Mouse (Mus musculus) neural tube, embryonic 15.5 days (tissue): ENCODE results near the gene Rfc4. TPM values are rescaled to one million over a fixed set of nuclear protein-coding genes. Genes with fewer than 3 reads are reported as not detected.

Source experiments
- ATAC-seq: fragments of 200-750 bp; cut with Nextera tagmentation; 2 replicates; pipeline ENCODE4 v1.8.0; 2017; ENCODE audit warnings: mild to moderate bottlenecking, moderate TSS enrichment, moderate library complexity; ENCODE audit not compliant: low FRiP score
- H3K27ac ChIP-seq: fragments of 300-500 bp; sonication (generic); replicated peaks from 2 replicates; pipeline ENCODE4 v1.5.1; 2015; ENCODE audit warnings: mild to moderate bottlenecking, inconsistent platforms
- H3K27me3 ChIP-seq: fragments of 300-500 bp; sonication (generic); replicated peaks from 2 replicates; pipeline ENCODE4 v1.6.1; 2015; ENCODE audit warnings: inconsistent platforms
- H3K36me3 ChIP-seq: fragments of 300-500 bp; sonication (generic); 2 replicates; pipeline ENCODE4 v1.6.1; 2015; ENCODE audit warnings: inconsistent platforms
- H3K4me1 ChIP-seq: fragments of 300-500 bp; sonication (generic); 2 replicates; pipeline ENCODE4 v1.6.1; 2015; ENCODE audit warnings: inconsistent platforms
- H3K4me2 ChIP-seq: fragments of 300-500 bp; sonication (generic); 2 replicates; pipeline ENCODE4 v1.6.1; 2015; ENCODE audit warnings: inconsistent platforms, mild to moderate bottlenecking, moderate library complexity
- H3K4me3 ChIP-seq: fragments of 300-500 bp; sonication (generic); replicated peaks from 2 replicates; pipeline ENCODE4 v1.5.1; 2015; ENCODE audit warnings: mild to moderate bottlenecking, inconsistent platforms
- H3K9ac ChIP-seq: fragments of 300-500 bp; sonication (generic); replicated peaks from 2 replicates; pipeline ENCODE4 v1.6.1; 2015; ENCODE audit warnings: mild to moderate bottlenecking, inconsistent platforms
- H3K9me3 ChIP-seq: fragments of 300-500 bp; sonication (generic); replicated peaks from 2 replicates; pipeline ENCODE4 v1.6.1; 2016; ENCODE audit warnings: inconsistent platforms
- WGBS: fragments of 180-500 bp; shearing (Covaris S2); methylation state at CpG from one replicate; pipeline ENCODE4 v1.1.7; 2015; ENCODE audit warnings: mixed read lengths; 5-methylcytosine and 5-hydroxymethylcytosine counted together
- polyA plus RNA-seq: library from polyadenylated mRNA; unstranded; fragments of >200 nt; fragmentation: Nextera tagmentation; extraction: Ambion mirVana; gene quantifications from 2 replicates; pipeline ENCODE4 v1.2.1, GENCODE M21; 2015

Gene Rfc4
- polyA plus RNA-seq, 1 experiment from 2014 or later = 35.3 TPM

DNA sequence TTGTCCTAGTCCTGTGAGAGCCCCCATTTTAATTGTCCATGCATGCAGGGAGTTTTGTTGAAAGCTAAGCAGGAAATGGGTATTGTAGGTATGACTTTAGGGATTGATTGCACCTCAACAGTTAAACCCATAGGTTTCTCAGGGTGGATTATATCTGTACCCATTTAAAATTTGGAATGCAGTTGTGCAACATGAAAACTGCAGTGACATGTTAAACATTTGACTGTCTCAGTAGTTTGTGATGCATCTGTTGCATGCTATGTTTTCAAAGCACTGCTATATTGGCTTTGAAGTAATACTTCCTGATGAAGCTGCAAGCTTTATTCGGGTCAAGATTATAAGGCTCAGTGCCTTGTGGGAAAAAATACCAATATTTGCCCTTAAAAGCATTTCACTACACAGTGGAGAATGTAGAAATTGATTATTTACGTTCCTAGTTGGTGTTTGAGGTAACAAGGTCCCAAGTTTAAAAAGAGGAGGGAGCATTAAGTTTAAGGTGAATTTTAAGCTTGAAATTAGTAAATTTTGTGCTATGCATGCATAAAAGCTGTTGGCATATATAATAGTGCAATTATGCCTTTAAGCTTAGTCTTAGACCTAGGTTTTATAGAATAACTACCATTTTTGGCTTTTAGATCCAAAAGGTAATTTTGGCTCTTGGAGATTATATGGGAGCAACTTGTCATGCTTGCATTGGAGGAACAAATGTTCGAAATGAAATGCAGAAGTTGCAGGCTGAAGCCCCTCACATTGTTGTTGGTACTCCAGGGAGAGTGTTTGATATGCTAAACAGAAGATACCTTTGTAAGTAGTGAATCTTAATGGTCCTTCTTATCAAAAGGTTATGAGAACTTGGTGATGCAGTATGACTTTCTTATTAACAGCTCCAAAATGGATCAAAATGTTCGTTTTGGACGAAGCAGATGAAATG is 17.9 kb downstream of the Rfc4 start:
- Histone ChIP-seq H3K36me3 (peaks cover 34% of the 10 kb centered on the region), H3K27ac (no peak overlapping the region), H3K4me2 (peak overlapping the region; percentile 78), H3K27me3 (no peaks in the 10 kb centered on the region), H3K9ac (peak overlapping the region; percentile 100), H3K9me3 (no peaks in the 10 kb centered on the region), H3K4me1 (peaks cover 41% of the 10 kb centered on the region), H3K4me3 (peak overlapping the region; percentile 100)
- whole genome bisulfite sequencing = 61% methylated on average over 5 of the region's 5 CpGs
- no peak for ATAC-seq

- 2% methylated on average over 5 of the region's 5 CpGs for WGBS
- Histone ChIP-seq H3K9me3 (no peaks in the 10 kb centered on the region), H3K9ac (peak overlapping the region; percentile 100), H3K36me3 (peaks cover 27% of the 10 kb centered on the region), H3K27ac (no peak overlapping the region), H3K4me3 (peak overlapping the region; percentile 100), H3K4me2 (peak overlapping the region; percentile 78), H3K4me1 (peaks cover 41% of the 10 kb centered on the region), H3K27me3 (no peaks in the 10 kb centered on the region)
- ATAC-seq = no peak
These were observed 18.6 kb downstream of the Rfc4 start for GRCm38 (mm10) chr16:23108943-23109342.

DNA sequence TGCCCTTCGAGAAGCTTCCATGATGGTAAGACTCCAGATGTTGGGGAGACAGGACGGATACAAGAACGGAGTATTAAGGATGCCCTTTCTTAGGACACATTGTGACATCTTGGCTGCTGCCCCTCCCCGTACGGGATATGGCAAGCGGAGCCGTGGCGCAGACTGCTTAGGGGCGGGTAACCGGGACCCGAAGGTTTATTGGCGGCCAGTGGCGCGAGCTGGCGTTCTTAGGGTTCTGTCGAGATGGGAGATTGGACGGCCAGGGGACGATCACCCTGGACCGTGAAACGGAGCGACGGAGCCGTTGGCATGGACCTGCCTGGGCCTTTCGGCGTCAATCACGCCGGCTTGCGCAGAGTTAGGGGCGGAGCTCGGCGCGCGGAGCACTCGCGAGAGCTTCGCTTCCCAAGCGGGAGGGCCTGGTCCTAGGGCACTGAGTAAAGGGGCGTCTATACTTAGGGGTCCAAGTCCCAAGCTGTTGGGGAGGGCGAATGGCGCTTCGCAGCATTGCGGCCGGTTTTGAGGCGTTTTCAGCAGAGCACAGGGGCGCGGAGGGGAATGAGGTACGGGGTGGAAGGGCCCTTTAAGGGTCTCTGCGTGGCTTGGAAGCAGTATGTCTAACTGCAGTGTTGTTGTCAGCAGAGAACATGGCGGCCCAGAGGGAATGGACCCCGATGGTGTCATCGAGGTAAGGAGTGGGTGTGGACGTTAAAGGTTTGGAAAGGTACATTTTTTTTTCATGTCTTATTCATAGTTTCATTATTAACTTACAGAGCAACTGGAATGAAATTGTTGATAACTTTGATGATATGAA is 19.4 kb downstream of the Rfc4 start:
- peak; percentile 85 for ATAC-seq
- H3K4me2 ChIP-seq = peak overlapping the region; percentile 78
- H3K27me3 ChIP-seq = no peaks in the 10 kb centered on the region
- no peaks in the 10 kb centered on the region for H3K9me3 ChIP-seq
- peak overlapping the region; percentile 100 for H3K9ac ChIP-seq
- WGBS = under 1% methylated on average over 52 of the region's 52 CpGs
- peaks cover 24% of the 10 kb centered on the region for H3K36me3 ChIP-seq
- peak overlapping the region; percentile 99 for H3K27ac ChIP-seq
- H3K4me1 ChIP-seq = peaks cover 41% of the 10 kb centered on the region
- H3K4me3 ChIP-seq = peak overlapping the region; percentile 100

- Histone ChIP-seq H3K9me3 (no peaks in the 10 kb centered on the region), H3K36me3 (peaks cover 17% of the 10 kb centered on the region), H3K4me3 (peak within 1 kb of the TSS; percentile 100), H3K27me3 (no peaks in the 10 kb centered on the region), H3K27ac (peak within 1 kb of the TSS; percentile 99), H3K4me2 (peak within 1 kb of the TSS; percentile 78), H3K9ac (peak within 1 kb of the TSS; percentile 100), H3K4me1 (peaks cover 39% of the 10 kb centered on the region)
- WGBS = under 1% methylated on average over 71 of the region's 71 CpGs
- peak; percentile 94 for ATAC-seq
These were observed 20.1 kb downstream of the Rfc4 start, which contains the start of gene Eif4a2 for GRCm38 (mm10) chr16:23107231-23107942. TSS of gene Eif4a2 (plus strand) at chr16:23107444.

DNA sequence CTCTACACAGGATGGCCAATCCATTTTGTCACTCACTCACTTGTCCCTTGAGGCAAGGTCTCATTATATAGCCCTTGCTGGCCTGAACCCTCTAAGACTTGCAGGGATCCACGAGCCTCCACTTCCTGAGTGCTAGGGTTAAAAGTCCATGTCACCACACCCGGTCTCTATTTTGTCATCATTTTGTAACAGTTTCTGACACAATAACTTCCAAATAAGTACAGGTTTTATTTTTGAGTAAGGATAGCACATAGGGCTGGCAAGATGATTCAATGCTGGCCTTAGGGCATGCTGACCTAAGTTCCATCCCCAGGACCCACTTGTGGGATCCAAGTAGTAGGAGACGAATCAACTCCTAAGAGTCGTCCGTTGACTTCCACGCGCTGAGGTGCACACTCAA is 21.4 kb downstream of the Rfc4 start:
- H3K9me3 ChIP-seq = no peaks in the 10 kb centered on the region
- H3K9ac ChIP-seq = no peak overlapping the region
- H3K4me1 ChIP-seq = peaks cover 26% of the 10 kb centered on the region
- no peak overlapping the region for H3K27ac ChIP-seq
- H3K36me3 ChIP-seq = peaks cover 4% of the 10 kb centered on the region
- ATAC-seq = no peak
- no peak overlapping the region for H3K4me2 ChIP-seq
- 84% methylated on average over 7 of the region's 7 CpGs for WGBS
- no peaks in the 10 kb centered on the region for H3K27me3 ChIP-seq
- no peak overlapping the region for H3K4me3 ChIP-seq

DNA sequence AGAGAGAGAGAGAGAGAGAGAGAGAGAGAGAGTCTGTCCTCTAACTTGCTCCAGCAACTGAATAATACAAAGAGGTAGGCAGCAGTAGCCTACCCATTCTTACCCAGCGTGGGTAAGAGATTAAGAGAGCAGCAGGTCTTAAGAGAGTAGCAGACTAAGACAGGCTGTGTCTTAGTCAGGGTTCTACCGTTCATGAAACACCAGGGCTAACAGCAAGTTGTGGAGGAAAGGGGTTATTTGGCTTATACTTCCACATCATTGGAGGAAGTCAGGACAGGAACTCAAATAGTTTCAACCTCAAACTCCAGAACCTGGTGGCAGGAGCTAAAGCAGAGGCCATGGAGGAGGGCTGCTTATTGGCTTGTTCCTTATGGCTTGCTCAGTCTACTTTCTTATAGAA is 23.7 kb downstream of the Rfc4 start:
- no peak overlapping the region for H3K27ac ChIP-seq
- 88% methylated on average over 2 of the region's 2 CpGs for WGBS
- no peak overlapping the region for H3K4me2 ChIP-seq
- no peaks in the 10 kb centered on the region for H3K36me3 ChIP-seq
- H3K4me1 ChIP-seq = peaks cover 20% of the 10 kb centered on the region
- H3K27me3 ChIP-seq = peaks cover 10% of the 10 kb centered on the region; the same call in 1 of the 2 replicates
- H3K9me3 ChIP-seq = no peaks in the 10 kb centered on the region
- ATAC-seq = no peak
- no peak overlapping the region for H3K9ac ChIP-seq
- no peak overlapping the region for H3K4me3 ChIP-seq

DNA sequence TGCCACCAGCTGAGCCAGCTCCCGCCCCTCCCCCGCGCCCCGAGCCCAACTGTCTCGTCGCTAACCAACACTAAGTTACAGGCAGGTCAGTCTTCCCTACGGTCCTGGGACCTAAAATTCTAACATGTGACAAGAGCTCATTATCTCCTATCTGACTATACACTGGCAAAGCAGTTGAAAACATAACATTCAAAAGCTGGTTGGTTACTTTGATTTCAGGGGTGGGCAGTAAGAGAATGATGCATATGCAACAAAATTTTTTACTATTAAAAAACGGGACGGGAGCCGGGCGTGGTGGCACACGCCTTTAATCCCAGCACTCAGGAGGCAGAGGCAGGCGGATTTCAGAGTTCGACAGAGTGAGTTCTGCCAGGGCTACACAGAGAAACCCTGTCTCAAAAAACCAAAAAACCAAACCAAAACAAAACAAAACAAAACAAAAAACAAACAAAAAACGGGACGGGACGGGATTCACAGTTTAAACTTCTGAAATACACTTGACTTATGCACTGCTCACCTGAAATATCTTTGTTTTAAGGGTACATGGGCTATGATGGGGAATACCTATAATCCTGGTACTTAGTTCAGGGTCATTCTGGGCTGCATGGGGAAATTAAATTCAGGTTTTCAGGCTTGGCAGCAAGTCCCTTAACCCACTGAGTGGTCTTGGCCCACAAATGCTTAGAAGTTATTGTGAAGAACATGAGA is 24.3 kb downstream of the Rfc4 start:
- Histone ChIP-seq H3K36me3 (no peaks in the 10 kb centered on the region), H3K9me3 (no peaks in the 10 kb centered on the region), H3K27me3 (peaks cover 10% of the 10 kb centered on the region; the same call in 1 of the 2 replicates), H3K4me1 (peaks cover 19% of the 10 kb centered on the region), H3K4me3 (peak overlapping the region; percentile 18), H3K4me2 (peak overlapping the region; percentile 49), H3K27ac (no peak overlapping the region), H3K9ac (peak overlapping the region; percentile 10; the same call in 1 of the 2 replicates)
- ATAC-seq = no peak
- WGBS = 40% methylated on average over 17 of the region's 17 CpGs

- Histone ChIP-seq H3K36me3 (no peaks in the 10 kb centered on the region), H3K9ac (peak overlapping the region; percentile 10; the same call in 1 of the 2 replicates), H3K4me3 (peak overlapping the region; percentile 18), H3K4me1 (peaks cover 19% of the 10 kb centered on the region), H3K27ac (no peak overlapping the region), H3K27me3 (peaks cover 10% of the 10 kb centered on the region; the same call in 1 of the 2 replicates), H3K4me2 (peak overlapping the region; percentile 49), H3K9me3 (no peaks in the 10 kb centered on the region)
- 13% methylated on average over 15 of the region's 15 CpGs for WGBS
- no peak for ATAC-seq
These were observed 25.0 kb downstream of the Rfc4 start for GRCm38 (mm10) chr16:23102340-23103037.

- H3K4me1 ChIP-seq = peaks cover 17% of the 10 kb centered on the region
- no peaks in the 10 kb centered on the region for H3K9me3 ChIP-seq
- no peak for ATAC-seq
- 17% methylated on average over 10 of the region's 10 CpGs for WGBS
- H3K27ac ChIP-seq = no peak overlapping the region
- H3K27me3 ChIP-seq = peaks cover 10% of the 10 kb centered on the region; the same call in 1 of the 2 replicates
- H3K9ac ChIP-seq = no peak overlapping the region
- peak overlapping the region; percentile 18; the same call in 1 of the 2 replicates for H3K4me3 ChIP-seq
- peak overlapping the region; percentile 53 for H3K4me2 ChIP-seq
- H3K36me3 ChIP-seq = no peaks in the 10 kb centered on the region
These were observed 26.9 kb downstream of the Rfc4 start for GRCm38 (mm10) chr16:23100613-23101012.

DNA sequence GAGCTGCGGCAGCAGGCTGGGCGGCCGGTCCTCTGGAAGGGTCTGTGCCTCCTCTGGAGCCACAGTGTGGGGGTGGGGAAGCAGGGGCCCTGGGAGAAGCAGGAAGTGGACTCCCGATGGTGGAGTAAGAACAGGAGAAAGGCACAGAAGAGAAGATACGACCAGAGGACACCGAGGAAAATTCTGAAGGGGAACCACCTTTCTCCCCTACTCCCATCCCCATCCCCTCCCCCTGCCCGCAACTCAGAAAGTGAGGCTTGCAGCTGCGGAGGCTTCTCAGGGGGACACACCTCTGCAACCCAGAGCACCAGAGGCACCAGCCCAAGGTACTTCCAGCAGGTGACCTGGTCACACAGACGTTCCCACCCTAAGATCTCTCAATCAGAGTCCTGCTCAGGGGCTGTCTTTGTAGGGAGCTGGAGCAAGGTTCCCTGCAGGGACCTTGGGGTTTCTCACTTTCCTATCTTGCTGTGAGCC is 27.4 kb downstream of the Rfc4 start:
- Histone ChIP-seq H3K4me1 (peaks cover 17% of the 10 kb centered on the region), H3K27me3 (peaks cover 10% of the 10 kb centered on the region; the same call in 1 of the 2 replicates), H3K9ac (0 out of 2 replicates have a peak overlapping the region, but pooled peaks have one; percentile 5), H3K9me3 (no peaks in the 10 kb centered on the region), H3K36me3 (no peaks in the 10 kb centered on the region), H3K4me2 (peak overlapping the region; percentile 53), H3K4me3 (peak overlapping the region; percentile 18), H3K27ac (no peak overlapping the region)
- no peak; the same call in 1 of the 2 replicates for ATAC-seq
- 2% methylated on average over 9 of the region's 9 CpGs for WGBS
